Mouse (Mus musculus): ENCODE measurements around the gene Ahcy.

DNA sequence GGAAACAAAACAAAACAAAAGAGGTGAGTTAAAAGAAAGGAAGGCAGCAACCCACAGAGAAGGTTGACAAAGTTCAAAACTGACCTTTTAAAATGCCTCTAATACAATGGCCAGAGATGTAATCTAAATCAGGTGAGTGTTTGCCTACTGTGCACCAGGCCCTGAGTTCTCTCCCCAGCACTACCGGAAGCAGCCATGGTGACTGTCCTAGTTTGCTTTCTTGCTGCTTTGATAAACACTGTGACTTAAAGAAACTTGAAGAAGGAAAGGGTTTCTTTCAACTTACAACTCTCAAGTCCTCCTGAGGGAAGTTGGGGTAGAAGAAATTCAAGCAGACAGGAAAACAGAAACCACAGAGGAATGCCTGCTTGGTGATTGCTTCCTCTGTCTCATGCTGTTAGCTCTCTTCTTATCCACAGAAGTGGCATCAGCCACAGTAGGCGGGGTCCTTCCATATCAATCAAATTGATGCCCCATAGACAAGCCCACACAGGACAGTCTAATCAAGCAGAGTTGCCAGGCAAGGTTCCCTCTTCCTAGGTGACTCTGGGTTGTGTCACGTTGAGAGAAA is 63.1 kb downstream of the Ahcy start:
- no peak for TF ChIP-seq CTCF (IDR thresholded peaks at IDR 0.05; ENCODE audit: borderline replicate concordance, insufficient read depth, low read depth, low read length)
- TF ChIP-seq POLR2A (IDR thresholded peaks at IDR 0.05; ENCODE audit: borderline replicate concordance, insufficient read depth, low read length) = no peak

Measured in cerebellum, adult 2 months (tissue).